Mouse (Mus musculus): Measurements from ENCODE around the gene Fuca1.

DNA sequence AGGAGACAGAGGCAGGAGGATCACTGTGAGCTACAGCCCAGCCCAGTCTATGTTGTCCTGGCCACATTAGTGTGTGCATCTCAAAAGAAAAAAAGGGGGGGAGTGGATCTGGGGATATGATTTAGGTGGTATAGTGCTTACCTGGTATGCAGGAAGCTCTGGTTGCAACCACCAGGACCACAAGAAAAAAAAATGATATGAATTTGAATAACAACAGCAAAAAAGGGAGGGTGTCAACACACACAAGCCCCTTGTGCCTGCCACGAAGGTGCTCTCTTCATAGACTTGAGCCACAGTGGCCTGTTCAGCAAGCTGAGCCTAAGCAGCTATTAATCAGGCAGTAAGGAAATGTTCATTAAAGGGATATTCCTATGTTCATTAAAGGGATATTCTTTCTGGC, 15.7 kb upstream of the Fuca1 start:
- TF ChIP-seq CTCF (IDR thresholded peaks at IDR 0.05 in 2 of 3, conservative IDR thresholded peaks at IDR 0.05 in 1 of 3; ENCODE audit: control insufficient read depth in 1 of 3, insufficient read depth in 1 of 3, low read depth in 2 of 3, low read length in 3 of 3, poor library complexity in 1 of 3, severe bottlenecking in 1 of 3) (no peak), RAD21 (IDR thresholded peaks at IDR 0.05; ENCODE audit: low read depth, low read length) (no peak), E2F4 (IDR thresholded peaks at IDR 0.05; ENCODE audit: borderline replicate concordance, low read depth, low read length) (no peak), GATA1 (IDR thresholded peaks at IDR 0.05; ENCODE audit: low read depth, low read length) (no peak), MEF2A (IDR thresholded peaks at IDR 0.05; ENCODE audit: extremely low read depth, insufficient replicate concordance, low read depth, low read length, poor library complexity, severe bottlenecking) (no peak), POLR2A (IDR thresholded peaks at IDR 0.05; ENCODE audit: control insufficient read depth in 1 of 2, insufficient read depth in 1 of 2, low read depth in 1 of 2, low read length in 2 of 2, poor library complexity in 1 of 2) (no peak), EP300 (IDR thresholded peaks at IDR 0.05; ENCODE audit: low read depth in 1 of 2, low read length in 2 of 2) (no peak), ZC3H11A (IDR thresholded peaks at IDR 0.05; ENCODE audit: low read depth, low read length) (no peak), MYC (IDR thresholded peaks at IDR 0.05; ENCODE audit: low read depth, low read length) (no peak), MAX (IDR thresholded peaks at IDR 0.05; ENCODE audit: low read length) (no peak), CHD2 (IDR thresholded peaks at IDR 0.05; ENCODE audit: low read length) (no peak)
